Mouse (Mus musculus): ENCODE measurements around the gene Nhs. TPM values are rescaled to one million over a fixed set of nuclear protein-coding genes. Genes with fewer than 3 reads are reported as not detected.
A peak's percentile ranks its signal among the peaks of the same experiment; 100 is the strongest.

Gene Nhs
- total and polyA plus RNA-seq, 2 experiments from 2014 or later: 0.26 to 0.34 TPM

GRCm38 (mm10) chrX:162045527-162045926 is 114.0 kb downstream of the Nhs start:
- WGBS: 87% methylated on average over 2 of the region's 2 CpGs
- no peak for DNase-seq (ENCODE audit: low spot score)
- Histone ChIP-seq H3K4me3 (ENCODE audit: low read depth, low read length) (no peak overlapping the region), H3K4me2 (ENCODE audit: low read depth, low read length) (no peak overlapping the region), H3K36me3 (replicated peaks; ENCODE audit: control insufficient read depth, insufficient read depth, low read length) (no peaks in the 10 kb centered on the region), H3K9ac (replicated peaks; ENCODE audit: low read depth, low read length) (no peak overlapping the region), H3K27ac (ENCODE audit: low read depth) (no peak overlapping the region), H3K27me3 (ENCODE audit: control insufficient read depth, insufficient read depth, low read length) (no peaks in the 10 kb centered on the region; the same call in 1 of the 2 replicates), H3K4me1 (ENCODE audit: control insufficient read depth, insufficient read depth) (no peaks in the 10 kb centered on the region), H3K9me3 (replicated peaks; ENCODE audit: control insufficient read depth, low read length) (no peaks in the 10 kb centered on the region)
- TF ChIP-seq CTCF (IDR thresholded peaks at IDR 0.05; ENCODE audit: low read depth): no peak
- no peak for TF ChIP-seq EP300 (IDR thresholded peaks at IDR 0.05; ENCODE audit: low read depth)
- ATAC-seq (ENCODE audit: insufficient read depth, low read depth): no peak

- DNase-seq (ENCODE audit: low spot score) (no peak), ATAC-seq (ENCODE audit: insufficient read depth, low read depth) (no peak)
- Histone ChIP-seq H3K4me2 (ENCODE audit: low read depth, low read length) (no peak overlapping the region), H3K27ac (ENCODE audit: low read depth) (no peak overlapping the region), H3K4me1 (ENCODE audit: control insufficient read depth, insufficient read depth) (no peaks in the 10 kb centered on the region), H3K36me3 (replicated peaks; ENCODE audit: control insufficient read depth, insufficient read depth, low read length) (no peaks in the 10 kb centered on the region), H3K4me3 (ENCODE audit: low read depth, low read length) (no peak overlapping the region), H3K9me3 (replicated peaks; ENCODE audit: control insufficient read depth, low read length) (no peaks in the 10 kb centered on the region), H3K27me3 (ENCODE audit: control insufficient read depth, insufficient read depth, low read length) (no peaks in the 10 kb centered on the region; the same call in 1 of the 2 replicates), H3K9ac (replicated peaks; ENCODE audit: low read depth, low read length) (no peak overlapping the region)
- TF ChIP-seq EP300 (IDR thresholded peaks at IDR 0.05; ENCODE audit: low read depth) (no peak), CTCF (IDR thresholded peaks at IDR 0.05; ENCODE audit: low read depth) (no peak)
Observed at GRCm38 (mm10) chrX:162044109-162044508, 115.4 kb downstream of the Nhs start.

- 0 out of 2 replicates have a peak, but pooled peaks have one; percentile 33 for ATAC-seq (ENCODE audit: insufficient read depth, low read depth)
- H3K4me3 ChIP-seq (ENCODE audit: low read depth, low read length): no peak overlapping the region
- H3K36me3 ChIP-seq (replicated peaks; ENCODE audit: control insufficient read depth, insufficient read depth, low read length): no peaks in the 10 kb centered on the region
- DNase-seq (ENCODE audit: low spot score): peak; percentile 47
- no peaks in the 10 kb centered on the region for H3K27me3 ChIP-seq (ENCODE audit: control insufficient read depth, insufficient read depth, low read length)
- TF ChIP-seq EP300 (IDR thresholded peaks at IDR 0.05; ENCODE audit: low read depth): no peak
- no peak for TF ChIP-seq CTCF (IDR thresholded peaks at IDR 0.05; ENCODE audit: low read depth)
- 28% methylated on average over 13 of the region's 13 CpGs for WGBS
- no peak overlapping the region for H3K27ac ChIP-seq (ENCODE audit: low read depth)
- 0 out of 2 replicates have a peak overlapping the region, but pooled peaks have one; percentile 16 for H3K4me2 ChIP-seq (ENCODE audit: low read depth, low read length)
- H3K4me1 ChIP-seq (ENCODE audit: control insufficient read depth, insufficient read depth): no peaks in the 10 kb centered on the region
- H3K9ac ChIP-seq (replicated peaks; ENCODE audit: low read depth, low read length): no peak overlapping the region
- no peaks in the 10 kb centered on the region for H3K9me3 ChIP-seq (replicated peaks; ENCODE audit: control insufficient read depth, low read length)
Observed at GRCm38 (mm10) chrX:162025210-162025953, 134.1 kb downstream of the Nhs start.

GRCm38 (mm10) chrX:162021724-162022123 is 137.8 kb downstream of the Nhs start:
- Histone ChIP-seq H3K9me3 (replicated peaks; ENCODE audit: control insufficient read depth, low read length) (no peaks in the 10 kb centered on the region), H3K27me3 (ENCODE audit: control insufficient read depth, insufficient read depth, low read length) (0 out of 2 replicates have a peak, but pooled peaks cover 3% of the 10 kb centered on the region), H3K27ac (ENCODE audit: low read depth) (no peak overlapping the region), H3K4me1 (ENCODE audit: control insufficient read depth, insufficient read depth) (no peaks in the 10 kb centered on the region), H3K4me2 (ENCODE audit: low read depth, low read length) (no peak overlapping the region), H3K36me3 (replicated peaks; ENCODE audit: control insufficient read depth, insufficient read depth, low read length) (no peaks in the 10 kb centered on the region), H3K9ac (replicated peaks; ENCODE audit: low read depth, low read length) (no peak overlapping the region), H3K4me3 (ENCODE audit: low read depth, low read length) (no peak overlapping the region)
- no peak for TF ChIP-seq EP300 (IDR thresholded peaks at IDR 0.05; ENCODE audit: low read depth)
- TF ChIP-seq CTCF (IDR thresholded peaks at IDR 0.05; ENCODE audit: low read depth): no peak
- ATAC-seq (ENCODE audit: insufficient read depth, low read depth) (no peak), DNase-seq (ENCODE audit: low spot score) (no peak)
- WGBS: 55% methylated on average over 3 of the region's 3 CpGs

GRCm38 (mm10) chrX:162020039-162020566 is 139.4 kb downstream of the Nhs start:
- no peak for ATAC-seq (ENCODE audit: insufficient read depth, low read depth)
- DNase-seq (ENCODE audit: low spot score): no peak
- no peak overlapping the region for H3K27ac ChIP-seq (ENCODE audit: low read depth)
- no peak overlapping the region for H3K4me2 ChIP-seq (ENCODE audit: low read depth, low read length)
- no peaks in the 10 kb centered on the region for H3K9me3 ChIP-seq (replicated peaks; ENCODE audit: control insufficient read depth, low read length)
- TF ChIP-seq CTCF (IDR thresholded peaks at IDR 0.05; ENCODE audit: low read depth): no peak
- TF ChIP-seq EP300 (IDR thresholded peaks at IDR 0.05; ENCODE audit: low read depth): no peak
- 78% methylated on average over 3 of the region's 3 CpGs for WGBS
- H3K4me1 ChIP-seq (ENCODE audit: control insufficient read depth, insufficient read depth): no peaks in the 10 kb centered on the region
- H3K9ac ChIP-seq (replicated peaks; ENCODE audit: low read depth, low read length): no peak overlapping the region
- H3K4me3 ChIP-seq (ENCODE audit: low read depth, low read length): no peak overlapping the region
- H3K36me3 ChIP-seq (replicated peaks; ENCODE audit: control insufficient read depth, insufficient read depth, low read length): no peaks in the 10 kb centered on the region
- 0 out of 2 replicates have a peak, but pooled peaks cover 3% of the 10 kb centered on the region for H3K27me3 ChIP-seq (ENCODE audit: control insufficient read depth, insufficient read depth, low read length)
